Mouse (Mus musculus): Measurements from ENCODE around the gene Mxi1.

GRCm38 (mm10) chr19:53335241-53335640 lies 24.9 kb downstream of the Mxi1 start:
- TF ChIP-seq MAX (IDR thresholded peaks at IDR 0.05; ENCODE audit: low read length) = no peak
- no peak for TF ChIP-seq MAZ (IDR thresholded peaks at IDR 0.05; ENCODE audit: low read depth, low read length)
- no peak for TF ChIP-seq EP300 (IDR thresholded peaks at IDR 0.05; ENCODE audit: low read length)
- TF ChIP-seq ZC3H11A (IDR thresholded peaks at IDR 0.05; ENCODE audit: low read depth, low read length) = no peak
- no peak for TF ChIP-seq TCF12 (IDR thresholded peaks at IDR 0.05; ENCODE audit: low read depth, low read length)
- no peak for TF ChIP-seq CTCF (conservative IDR thresholded peaks at IDR 0.05 in 1 of 2, IDR thresholded peaks at IDR 0.05 in 1 of 2; ENCODE audit: low read depth in 2 of 2, low read length in 2 of 2)

All from CH12.LX (cell line).